Mouse (Mus musculus) mammary gland, adult 2 months (tissue): Measurements from ENCODE around the gene Mrpl38. TPM values are rescaled to one million over a fixed set of nuclear protein-coding genes. Genes with fewer than 3 reads are reported as not detected.

ENCODE experiments used
- polyA plus RNA-seq: library from polyadenylated mRNA; depleted of rRNA; stranded (reverse); fragments of >200 nt; gene quantifications from 2 replicates; pipeline ENCODE4 v1.2.3, GENCODE M21; 2012; ENCODE audit warnings: low replicate concordance; rRNA removed

Gene Mrpl38
- 44.1 and 64.5 TPM in 2 replicates for polyA plus RNA-seq

GRCm38 (mm10) chr11:116138468-116139138 lies at the start of gene Mrpl38:
Gene Mrpl38 (minus strand): TSS chr11:116138868.

DNA sequence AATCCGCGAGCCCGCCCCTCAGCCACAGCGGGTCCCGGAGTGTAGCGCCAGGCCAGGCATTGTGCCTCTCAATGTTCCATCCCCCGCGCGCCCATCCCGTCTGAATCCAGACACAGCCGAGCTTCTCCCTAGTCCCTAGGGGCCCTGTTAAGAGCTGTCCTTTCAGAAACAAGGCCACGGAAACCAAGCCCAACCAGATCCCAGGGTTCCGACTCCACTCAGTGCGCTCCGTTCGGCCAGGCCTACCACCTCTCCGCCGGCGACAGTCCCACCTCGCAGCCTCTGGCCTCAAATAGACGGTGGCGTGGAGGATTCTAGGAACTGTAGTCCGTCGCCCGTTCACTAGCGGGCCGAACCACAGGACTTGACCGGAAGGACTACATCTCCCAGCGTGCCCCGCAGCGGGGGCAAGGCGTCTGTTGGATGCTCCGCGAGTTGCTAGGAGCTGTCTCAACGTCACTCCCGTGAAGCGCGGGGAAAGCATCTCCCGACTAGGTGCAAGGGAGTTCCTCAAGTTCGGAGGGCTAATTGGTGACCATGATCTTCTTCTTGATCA lies 29.3 kb upstream of the Mrpl38 start, which contains the start of gene Fbf1:
Gene Fbf1 (minus strand): TSS at position 283 of the 556 bp plus-strand sequence.

DNA sequence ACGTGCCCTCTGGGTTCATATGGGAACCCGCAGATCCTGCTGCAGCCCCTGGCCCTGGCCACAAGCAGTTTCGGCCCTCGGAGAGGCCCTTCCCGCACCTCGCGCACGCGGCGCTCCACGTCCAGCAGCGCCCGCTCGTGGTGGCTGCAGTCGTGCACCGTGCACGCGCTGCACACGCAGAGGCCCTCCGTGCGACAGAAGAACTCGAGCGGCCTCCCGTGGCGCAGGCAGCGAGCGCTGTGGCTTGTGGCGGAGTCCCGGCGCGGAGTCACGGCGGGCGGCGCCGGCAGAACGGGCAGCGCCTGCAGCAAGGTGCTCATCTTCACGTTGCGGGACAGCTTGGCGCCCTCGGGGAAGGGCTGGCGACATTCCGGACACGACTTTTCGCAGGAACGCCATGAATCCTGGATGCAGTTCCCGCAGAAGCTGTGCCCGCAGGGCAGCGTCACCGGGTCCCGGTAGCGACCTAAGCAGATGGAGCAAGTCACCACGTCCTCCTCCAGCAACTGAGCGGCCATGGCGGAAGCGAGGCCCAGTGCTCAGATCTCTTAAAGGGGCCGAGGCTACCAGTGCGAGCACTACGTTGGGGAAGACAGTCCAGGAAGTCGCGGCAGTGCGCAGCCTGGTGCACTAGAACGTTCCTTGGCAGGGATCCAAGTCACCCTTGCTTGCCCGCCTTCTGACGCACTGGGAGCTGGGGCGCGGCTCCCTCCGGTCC lies 8.0 kb downstream of the Mrpl38 start, which contains the start of gene Trim65:
Gene Trim65 (minus strand): TSS at position 641 of the 718 bp plus-strand sequence.

GRCm38 (mm10) chr11:116127156-116127980 lies 11.3 kb downstream of the Mrpl38 start, which contains the start of gene Trim47:
Gene Trim47 (minus strand): TSS chr11:116127210.

DNA sequence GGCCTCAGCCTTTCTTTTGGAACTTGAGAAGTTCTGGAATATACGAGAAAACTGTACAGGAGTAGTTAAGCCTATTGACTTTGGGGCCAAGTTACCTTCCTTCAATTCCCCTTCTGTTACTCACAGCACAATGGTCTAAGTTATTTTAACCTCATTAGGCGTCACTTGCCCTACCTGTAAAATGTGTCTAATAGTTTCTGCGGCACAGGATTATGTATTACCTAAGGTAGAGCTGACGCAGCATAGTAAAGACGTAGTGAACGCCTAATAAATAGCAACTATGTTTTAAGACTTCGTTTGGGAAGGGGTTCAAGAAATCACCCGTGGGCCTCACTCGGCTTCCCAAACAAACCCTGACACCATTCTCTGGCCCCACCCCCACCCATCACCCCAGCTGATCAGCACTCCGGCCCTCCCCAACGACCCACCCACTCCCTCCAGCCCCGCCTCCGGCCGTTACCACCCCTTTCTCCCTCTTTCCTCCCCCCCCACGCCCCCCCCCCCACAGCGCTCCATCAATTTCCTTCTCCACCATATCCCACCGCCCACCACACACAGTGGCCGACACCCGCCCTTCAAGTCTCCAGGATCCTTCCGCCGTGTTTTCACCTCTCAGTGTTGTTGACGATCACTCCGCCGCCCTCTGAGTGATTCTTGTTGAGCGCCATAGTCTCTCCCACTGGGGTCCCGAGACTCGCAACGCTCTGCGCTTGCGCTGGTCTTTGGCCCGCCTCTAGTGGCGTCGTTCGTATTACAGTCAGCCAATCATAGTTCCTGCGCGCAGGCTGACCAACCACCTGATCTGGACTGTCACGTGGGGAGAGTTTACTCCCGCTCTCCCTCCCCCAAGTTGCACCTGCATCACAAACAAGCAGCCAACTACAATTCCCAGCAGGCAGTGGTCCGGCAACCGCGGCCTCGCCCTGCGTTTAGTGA lies 52.1 kb downstream of the Mrpl38 start, which contains the start of gene Wbp2:
Gene Wbp2 (minus strand): TSS at position 738 of the 936 bp plus-strand sequence.

Other genes with a start within 250 kb of the Mrpl38 start
- 3.0 and 3.3 TPM in 2 replicates for gene Smim5, start 238.9 kb downstream of the Mrpl38 start, polyA plus RNA-seq
- gene Smim6, start 226.9 kb downstream of the Mrpl38 start, polyA plus RNA-seq = not detected in 2 replicates
- 24.7 and 26.8 TPM in 2 replicates for gene Sap30bp, start 205.6 kb downstream of the Mrpl38 start, polyA plus RNA-seq
- gene Recql5, start 205.4 kb downstream of the Mrpl38 start, polyA plus RNA-seq = 23.9 TPM in 2 replicates
- gene Itgb4, start 164.2 kb downstream of the Mrpl38 start, polyA plus RNA-seq = 16.0 and 21.4 TPM in 2 replicates
- gene Galk1, start 126.1 kb downstream of the Mrpl38 start, polyA plus RNA-seq = 28.6 and 54.6 TPM in 2 replicates
- 102 and 188 TPM in 2 replicates for gene H3f3b, start 110.9 kb downstream of the Mrpl38 start, polyA plus RNA-seq
- gene Unk, start 108.5 kb downstream of the Mrpl38 start, polyA plus RNA-seq = 37.4 and 48.0 TPM in 2 replicates
- 14.4 and 37.9 TPM in 2 replicates for gene Unc13d, start 60.9 kb downstream of the Mrpl38 start, polyA plus RNA-seq
- gene Wbp2, start 51.9 kb downstream of the Mrpl38 start, polyA plus RNA-seq = 291 and 325 TPM in 2 replicates
- 42.5 and 95.6 TPM in 2 replicates for gene Trim47, start 11.7 kb downstream of the Mrpl38 start, polyA plus RNA-seq
- 20.6 and 27.9 TPM in 2 replicates for gene Trim65, start 7.7 kb downstream of the Mrpl38 start, polyA plus RNA-seq
- gene Fbf1, start 29.3 kb upstream of the Mrpl38 start, polyA plus RNA-seq = 22.1 and 23.9 TPM in 2 replicates
- 22.2 and 23.8 TPM in 2 replicates for gene Ten1, start 60.0 kb upstream of the Mrpl38 start, polyA plus RNA-seq
- gene Acox1, start 60.2 kb upstream of the Mrpl38 start, polyA plus RNA-seq = 109 and 191 TPM in 2 replicates
- gene Evpl, start 99.2 kb upstream of the Mrpl38 start, polyA plus RNA-seq = 2.1 and 2.3 TPM in 2 replicates
- gene Srp68, start 135.3 kb upstream of the Mrpl38 start, polyA plus RNA-seq = 30.3 and 47.4 TPM in 2 replicates
- gene Galr2, start 142.1 kb upstream of the Mrpl38 start, polyA plus RNA-seq = 0.06 and 0.19 TPM in 2 replicates
- gene Exoc7, start 168.4 kb upstream of the Mrpl38 start, polyA plus RNA-seq = 27.4 and 47.5 TPM in 2 replicates
- 1.7 and 4.5 TPM in 2 replicates for gene Foxj1, start 196.5 kb upstream of the Mrpl38 start, polyA plus RNA-seq